Mouse (Mus musculus) gastrocnemius, postnatal 4 days (tissue): ENCODE data around the gene Tspan3. TPM values are rescaled to one million over a fixed set of nuclear protein-coding genes. Genes with fewer than 3 reads are reported as not detected.

ENCODE experiments used
- DNase-seq, 2 experiments: peaks; one replicate each; pipeline ENCODE4 v3.0.0; 2021 to 2022; ENCODE audit warnings: low spot score in 2 of 2, mixed read lengths in 2 of 2
- total RNA-seq, 2 experiments: library from RNA; stranded (reverse); gene quantifications; 2 replicates each; pipeline ENCODE4 v1.2.3; 2021

Gene Tspan3
- total RNA-seq, 2 experiments from 2014 or later: 187 to 207 TPM

- no peak for DNase-seq
These were observed 5.8 kb downstream of the Tspan3 start for GRCm38 (mm10) chr9:56159456-56159855.

- no peak for DNase-seq
These were observed 7.2 kb downstream of the Tspan3 start for GRCm38 (mm10) chr9:56158077-56158476.

DNA sequence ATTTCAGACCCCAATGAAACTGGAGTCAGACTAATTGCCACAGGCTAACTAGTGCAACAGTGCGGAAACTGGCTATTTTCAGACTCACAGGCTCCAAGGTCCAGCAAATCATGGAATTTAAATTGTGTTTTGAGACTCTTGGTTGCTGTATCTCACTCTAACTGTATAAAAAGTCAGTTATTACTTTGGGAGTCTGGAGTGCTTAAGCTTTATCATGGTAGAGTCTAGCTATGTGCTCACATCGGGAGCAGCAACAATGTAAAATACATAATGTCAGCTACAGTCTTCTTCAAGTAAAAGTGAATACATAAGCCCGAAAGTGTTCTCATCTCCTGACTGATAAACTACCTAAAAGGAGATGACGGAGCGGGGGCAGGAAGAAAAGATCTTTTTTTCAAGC, 10.7 kb downstream of the Tspan3 start:
- no peak for DNase-seq

DNA sequence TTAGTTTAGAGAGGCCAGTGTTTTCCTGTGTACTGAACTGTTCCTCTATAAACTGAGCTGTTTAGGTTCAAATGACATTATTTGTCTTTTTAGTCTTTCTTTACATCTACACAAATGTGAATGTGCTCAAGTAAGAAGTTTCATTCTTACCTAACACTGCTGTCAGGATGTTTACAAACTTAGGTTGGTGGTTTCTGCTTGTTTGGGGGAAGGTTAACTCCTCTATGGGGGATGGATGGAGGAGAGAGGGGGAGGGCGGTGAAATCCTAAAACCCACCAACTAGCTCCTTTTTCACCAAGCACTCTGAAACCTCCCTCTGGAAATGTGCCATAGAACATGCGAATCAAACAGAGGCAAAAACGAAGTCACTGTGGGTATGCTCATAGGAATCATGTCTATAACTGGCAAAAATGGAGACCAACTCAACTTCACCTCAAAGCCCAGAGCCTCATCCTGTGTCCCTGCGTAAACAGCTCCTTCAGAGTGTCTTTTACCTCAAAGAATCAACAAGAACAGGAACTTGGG, 12.7 kb downstream of the Tspan3 start:
- DNase-seq: no peak

GRCm38 (mm10) chr9:56151745-56152481, 13.4 kb downstream of the Tspan3 start:
- DNase-seq: no peak

DNA sequence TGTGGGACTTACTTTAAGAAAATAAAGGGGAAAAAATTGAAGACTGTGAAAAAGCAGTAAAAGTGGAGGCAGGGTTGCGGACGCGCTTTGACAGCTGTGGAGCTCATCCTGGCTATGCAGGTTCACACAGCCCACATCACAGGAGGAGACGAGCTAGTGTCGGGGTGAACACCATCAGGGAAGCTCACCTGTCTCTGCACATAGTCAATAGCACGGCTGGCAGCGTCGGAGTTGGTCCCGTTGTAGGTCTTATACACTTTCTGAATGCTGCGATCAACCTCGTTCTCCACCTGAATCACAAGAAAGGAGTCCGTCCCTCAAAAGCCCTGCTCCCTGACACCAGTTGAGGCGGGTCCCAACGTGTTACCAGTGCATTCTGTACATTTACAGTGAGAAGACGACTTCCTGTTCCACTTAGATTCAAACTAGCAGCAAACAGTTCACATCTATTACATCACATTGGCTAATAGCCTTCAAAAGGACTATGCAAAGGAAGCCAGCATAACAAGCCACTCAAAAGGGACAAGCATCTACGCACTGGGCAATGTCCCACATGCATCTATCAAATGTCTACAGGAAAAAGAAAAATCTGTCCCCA, 18.9 kb downstream of the Tspan3 start:
- no peak for DNase-seq

GRCm38 (mm10) chr9:56144366-56145003, 20.8 kb downstream of the Tspan3 start:
- no peak for DNase-seq

- no peak for DNase-seq
These were observed 23.5 kb downstream of the Tspan3 start for GRCm38 (mm10) chr9:56141776-56142175.

- no peak for DNase-seq
These were observed 29.6 kb downstream of the Tspan3 start for GRCm38 (mm10) chr9:56135590-56136197.

- no peak for DNase-seq
These were observed 30.7 kb downstream of the Tspan3 start for GRCm38 (mm10) chr9:56134614-56135013.

GRCm38 (mm10) chr9:56133970-56134369, 31.3 kb downstream of the Tspan3 start:
- DNase-seq: no peak

GRCm38 (mm10) chr9:56131813-56132525, 33.3 kb downstream of the Tspan3 start:
- no peak for DNase-seq

GRCm38 (mm10) chr9:56130536-56130935, 34.7 kb downstream of the Tspan3 start:
- DNase-seq: no peak

DNA sequence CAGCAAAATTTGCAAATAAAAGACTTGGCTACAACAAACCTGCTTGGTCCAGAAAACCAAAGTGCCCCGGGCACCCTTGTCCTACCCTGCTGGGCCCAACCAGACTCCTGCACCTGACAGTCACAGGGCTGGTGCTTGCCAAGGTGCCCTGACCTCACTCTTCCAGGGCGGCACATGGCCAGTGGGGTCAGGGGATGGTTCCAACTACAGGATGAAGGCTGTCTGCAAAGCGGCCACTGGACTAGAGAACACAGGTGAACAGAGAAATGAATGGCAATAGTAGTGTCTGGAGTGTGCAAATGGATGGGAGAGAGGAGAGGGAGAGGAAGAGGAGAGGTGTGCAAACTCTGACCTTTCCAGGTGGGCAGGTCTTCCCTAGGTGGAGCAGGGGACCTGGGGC, 35.3 kb downstream of the Tspan3 start:
- no peak for DNase-seq

DNA sequence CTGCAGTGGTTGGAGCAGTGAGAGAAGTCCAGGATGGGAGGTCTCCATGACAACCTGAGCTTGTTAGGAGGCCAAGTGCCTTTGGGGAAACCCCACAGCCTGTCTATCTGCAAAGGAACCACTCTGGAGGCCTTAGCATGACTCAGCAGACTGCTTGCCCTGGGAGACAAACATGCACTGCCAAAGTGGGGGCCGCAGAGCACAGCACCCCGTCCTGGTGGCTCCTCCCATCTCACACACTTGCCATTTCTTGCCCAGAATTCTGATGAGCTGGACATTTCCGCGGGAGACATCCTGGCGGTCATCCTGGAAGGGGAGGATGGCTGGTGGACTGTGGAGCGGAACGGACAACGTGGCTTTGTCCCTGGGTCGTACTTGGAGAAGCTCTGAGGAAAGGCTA, 36.9 kb downstream of the Tspan3 start:
- no peak for DNase-seq

- no peak for DNase-seq
These were observed 38.7 kb downstream of the Tspan3 start for GRCm38 (mm10) chr9:56126453-56127173.

DNA sequence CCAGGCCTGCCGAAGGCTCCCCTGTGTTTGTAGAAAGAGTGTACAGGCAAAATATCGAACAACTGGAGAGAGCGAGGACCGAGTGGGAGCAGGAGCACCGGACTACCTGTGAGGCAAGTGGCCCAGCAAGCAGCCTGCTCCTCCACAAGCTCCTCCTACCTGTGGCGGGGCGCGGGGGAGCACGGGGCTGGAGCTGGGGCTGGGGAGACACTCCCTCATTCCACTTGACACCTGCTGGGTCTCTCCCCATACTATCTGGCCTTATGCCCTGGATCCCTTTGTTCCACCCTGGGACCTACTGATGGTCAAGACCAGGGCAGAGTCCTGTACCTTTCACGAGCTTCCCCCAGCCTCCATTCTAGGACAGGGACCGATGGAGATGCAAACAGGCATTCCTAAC, 40.7 kb downstream of the Tspan3 start:
- no peak for DNase-seq

- DNase-seq: no peak
These were observed 41.7 kb downstream of the Tspan3 start for GRCm38 (mm10) chr9:56123613-56124012.

DNA sequence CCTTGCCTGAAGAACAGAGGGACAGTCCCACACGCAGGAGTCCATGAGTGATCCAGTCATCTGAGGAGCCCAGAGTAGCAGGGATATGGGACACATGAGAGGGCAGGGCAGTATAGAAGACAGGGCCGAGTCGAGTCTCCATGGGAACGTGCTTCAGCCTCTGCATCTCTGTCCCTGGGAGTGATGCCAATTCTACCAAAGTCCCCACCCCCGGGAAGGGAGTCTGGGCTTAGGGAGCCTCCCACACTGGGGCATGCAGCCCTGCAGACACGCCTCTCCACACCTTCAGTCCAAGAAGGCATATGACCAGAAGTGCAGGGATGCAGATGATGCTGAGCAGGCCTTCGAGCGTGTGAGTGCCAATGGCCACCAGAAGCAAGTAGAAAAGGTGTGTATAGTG, 42.3 kb downstream of the Tspan3 start:
- DNase-seq: no peak

DNA sequence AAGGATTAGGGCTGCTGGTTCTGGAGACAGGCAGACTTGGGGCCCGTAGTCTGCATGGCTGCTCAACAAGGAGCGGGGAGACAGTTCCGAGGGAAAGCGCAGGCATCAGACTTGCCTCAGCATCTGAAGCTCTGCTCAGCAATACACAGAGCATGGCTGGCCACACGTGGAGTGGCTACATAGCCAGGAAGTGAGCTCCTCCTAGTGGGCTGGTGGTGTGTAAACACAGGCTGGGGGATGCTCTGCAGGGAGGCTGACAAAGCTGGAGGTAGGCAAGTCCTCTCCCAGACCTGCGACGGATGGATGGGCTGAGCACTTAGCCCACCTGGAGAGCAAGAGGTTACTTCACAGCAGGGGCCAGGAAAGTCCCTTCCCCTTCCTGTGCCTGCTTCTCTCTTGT, 44.2 kb downstream of the Tspan3 start:
- DNase-seq: peak in 1 of 2 experiments; percentile 49

DNA sequence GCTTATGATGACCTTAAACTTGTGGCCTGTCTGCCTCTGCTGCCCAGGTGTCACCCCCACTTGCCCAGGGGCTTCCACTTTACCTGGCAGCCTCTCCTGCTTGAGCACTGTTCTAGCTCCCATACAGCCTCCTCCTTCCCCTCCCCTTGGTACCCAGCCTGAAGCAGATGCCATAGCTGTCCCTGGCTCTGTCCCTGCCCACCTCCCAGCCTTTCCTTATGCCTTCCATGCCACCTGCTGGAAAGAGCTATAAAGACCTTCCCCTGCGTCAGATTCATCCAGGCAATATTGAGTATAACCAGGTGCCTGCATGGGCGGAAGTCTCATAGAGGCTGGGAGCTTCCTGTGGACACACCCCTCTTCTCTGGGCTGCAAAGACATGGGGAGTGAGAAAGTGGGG, 45.6 kb downstream of the Tspan3 start:
- DNase-seq: no peak
